Mouse (Mus musculus): ENCODE measurements around the gene Tlr2. TPM values are rescaled to one million over a fixed set of nuclear protein-coding genes. Genes with fewer than 3 reads are reported as not detected.

The Tlr2 gene
- total RNA-seq, 4 experiments from 2014 or later = 0.70 to 4.9 (median 1.7) TPM

DNA sequence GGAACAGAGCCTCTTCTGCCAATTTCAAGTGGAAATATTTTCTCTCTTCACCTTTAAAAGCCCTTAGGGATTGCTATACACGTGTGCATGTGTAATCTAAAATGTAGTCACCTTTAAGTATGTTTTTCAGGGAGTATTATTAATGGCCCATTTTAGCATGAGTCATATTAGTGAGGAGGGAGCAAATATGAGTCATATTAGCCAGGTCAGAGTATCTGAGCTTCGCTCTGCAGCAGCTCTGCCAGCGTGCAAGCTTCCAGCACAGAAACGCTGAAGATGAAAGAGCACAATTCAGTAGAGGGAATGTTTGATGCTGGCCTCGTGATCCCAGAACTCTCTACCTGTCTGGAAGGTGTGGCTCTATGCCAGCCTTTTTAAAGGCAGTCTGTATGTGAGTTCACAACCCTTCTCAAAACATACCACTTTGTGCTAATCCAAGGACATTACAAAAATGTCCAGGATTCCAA is 13.4 kb downstream of the Tlr2 start:
- no peak for DNase-seq (ENCODE audit: low spot score in 2 of 2)

DNA sequence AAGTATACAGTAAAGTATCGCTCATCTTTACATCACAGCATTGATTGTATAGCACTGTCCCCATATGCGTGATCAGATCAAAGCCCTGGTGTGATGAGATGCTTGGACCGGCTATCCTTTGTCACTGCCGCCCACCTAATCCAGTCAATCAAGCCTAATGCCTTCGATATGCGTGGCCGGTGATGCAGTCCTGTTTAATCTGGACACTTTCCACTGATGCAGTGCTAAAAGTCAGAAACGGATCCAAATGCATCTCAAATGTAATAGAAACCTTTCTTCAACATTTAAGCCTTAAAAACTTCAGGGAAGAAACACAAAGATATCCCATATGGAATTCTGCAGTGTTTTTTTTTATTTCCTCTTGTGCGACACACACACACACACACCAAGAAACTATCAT is 13.9 kb downstream of the Tlr2 start:
- DNase-seq (ENCODE audit: low spot score in 2 of 2) = no peak

DNA sequence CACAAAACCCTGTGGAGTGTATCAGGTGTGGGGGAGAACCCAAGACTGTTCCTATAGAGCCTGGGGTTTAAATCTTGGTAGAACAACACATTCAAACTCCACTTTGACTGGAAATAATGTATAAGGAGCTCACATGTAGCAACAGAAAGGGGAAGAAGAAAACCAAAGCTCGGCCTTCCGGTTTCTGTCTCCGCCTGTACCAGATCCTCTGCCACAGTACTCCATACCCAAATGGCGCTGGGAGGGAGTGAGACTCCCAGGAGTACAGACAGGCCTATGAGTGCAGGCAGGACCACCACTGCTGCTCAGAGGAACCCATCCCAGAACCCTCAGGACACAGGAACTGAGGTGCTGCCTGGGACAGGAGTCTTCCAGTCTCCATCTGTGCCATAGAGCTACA is 17.8 kb downstream of the Tlr2 start:
- DNase-seq (ENCODE audit: low spot score in 2 of 2) = no peak

DNA sequence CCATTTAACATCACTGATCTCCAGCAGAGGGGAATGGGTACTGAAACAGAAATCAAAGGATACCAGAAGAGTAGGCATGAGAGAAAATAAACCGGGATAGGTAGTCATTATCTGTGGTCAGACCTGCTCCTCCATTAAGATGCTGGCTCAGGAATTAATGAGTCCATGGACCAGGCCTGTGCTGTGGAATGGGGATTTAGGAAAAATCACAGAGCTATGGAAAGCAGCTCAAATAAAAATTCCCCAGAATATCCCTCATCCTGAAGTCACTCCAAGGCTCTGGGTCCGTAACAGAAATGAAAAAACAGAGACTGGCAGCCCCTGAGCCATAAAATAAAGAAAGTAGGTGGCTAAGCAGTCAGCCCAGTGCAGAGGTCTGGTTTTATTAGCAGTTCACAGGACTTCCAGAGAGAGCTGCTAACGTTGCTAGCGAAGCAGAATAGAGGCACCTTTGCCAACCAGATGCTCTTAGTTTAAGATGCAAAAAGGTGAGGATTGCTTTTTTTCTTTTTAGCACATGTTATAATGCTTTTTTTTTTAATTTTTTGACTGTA is 25.1 kb downstream of the Tlr2 start:
- no peak for DNase-seq (ENCODE audit: low spot score in 2 of 2)

DNA sequence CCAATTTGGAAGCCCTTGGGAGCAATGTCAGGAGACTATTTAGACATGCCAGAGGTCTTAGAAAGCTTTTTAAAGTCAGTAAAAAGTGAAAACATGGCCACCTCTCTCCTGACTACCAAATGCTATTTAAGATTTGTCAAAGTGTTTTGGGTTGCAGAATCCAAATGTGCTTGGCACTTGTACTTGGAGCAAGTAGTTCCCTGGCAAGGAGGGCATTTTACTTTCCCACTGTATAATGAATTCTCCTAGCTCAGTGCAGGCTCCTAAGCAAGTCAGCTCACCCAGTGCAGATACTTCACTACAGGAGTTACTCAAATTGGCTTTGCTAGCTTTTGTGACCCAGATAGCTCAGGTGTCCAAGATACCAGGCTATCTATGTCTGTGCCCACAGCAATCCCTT is 28.7 kb downstream of the Tlr2 start:
- DNase-seq (ENCODE audit: low spot score in 2 of 2) = no peak

DNA sequence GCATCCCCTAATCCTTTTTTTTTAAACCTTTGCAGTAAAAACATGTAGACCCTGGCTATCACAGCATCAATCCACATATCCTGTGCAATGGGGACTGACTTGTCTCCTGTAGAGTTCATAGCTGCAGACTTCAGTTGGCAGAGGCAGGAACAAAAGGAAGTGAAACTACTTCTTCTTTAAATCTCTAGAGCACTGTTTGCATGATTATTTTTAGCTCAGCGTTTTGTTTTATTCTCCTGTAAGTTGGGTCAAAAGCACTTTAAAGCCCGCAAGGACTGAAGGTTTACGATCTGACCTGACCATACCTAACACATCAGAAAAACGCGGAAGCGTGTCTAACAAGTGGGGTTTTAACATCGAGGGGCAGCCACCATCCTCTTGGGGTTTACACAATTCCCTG is 29.6 kb downstream of the Tlr2 start:
- DNase-seq (ENCODE audit: low spot score in 2 of 2) = no peak

DNA sequence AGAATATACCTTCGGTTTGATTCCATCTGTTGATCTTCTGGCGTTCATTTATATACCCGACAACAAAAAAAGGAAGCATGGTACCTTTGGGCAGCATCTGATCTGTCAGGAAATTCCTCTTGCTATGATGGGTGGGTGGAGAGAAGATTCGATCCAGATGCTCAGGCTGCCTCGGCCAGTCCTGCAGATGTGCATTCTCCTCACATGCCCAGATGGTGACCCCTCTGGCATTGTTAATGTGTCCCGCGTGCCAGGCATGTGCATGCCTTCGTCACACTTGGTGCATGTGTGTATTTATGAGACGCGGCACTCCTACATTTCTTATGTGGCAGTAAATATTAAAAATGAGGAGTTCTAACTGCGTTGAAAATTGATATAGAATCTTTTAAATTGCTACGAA is 33.1 kb downstream of the Tlr2 start:
- no peak for DNase-seq (ENCODE audit: low spot score in 2 of 2)

DNA sequence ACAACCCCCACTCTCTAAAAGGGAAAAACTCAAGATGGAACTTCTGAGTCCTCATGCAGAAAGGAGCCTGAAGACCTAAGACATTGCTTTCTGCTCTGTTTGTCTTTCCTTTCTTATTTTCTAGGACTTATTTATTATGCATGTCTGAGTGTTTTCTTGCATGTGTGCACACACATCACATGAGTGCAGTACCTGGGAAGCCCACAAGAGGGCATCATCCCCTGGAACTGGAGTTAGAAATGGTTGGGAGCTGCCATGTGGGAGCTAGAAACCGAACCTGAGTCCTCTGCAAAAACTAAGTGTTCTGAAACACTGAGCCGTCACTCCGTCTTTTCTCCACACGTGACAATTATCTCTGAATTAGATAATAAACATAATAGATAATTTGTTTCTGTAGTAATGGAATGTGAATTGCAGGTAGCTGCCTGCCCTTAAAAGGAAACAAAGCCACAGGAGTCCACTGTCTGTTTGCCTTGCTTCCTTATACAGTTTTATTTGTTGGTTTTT is 39.9 kb downstream of the Tlr2 start:
- DNase-seq (ENCODE audit: low spot score in 2 of 2) = no peak

DNA sequence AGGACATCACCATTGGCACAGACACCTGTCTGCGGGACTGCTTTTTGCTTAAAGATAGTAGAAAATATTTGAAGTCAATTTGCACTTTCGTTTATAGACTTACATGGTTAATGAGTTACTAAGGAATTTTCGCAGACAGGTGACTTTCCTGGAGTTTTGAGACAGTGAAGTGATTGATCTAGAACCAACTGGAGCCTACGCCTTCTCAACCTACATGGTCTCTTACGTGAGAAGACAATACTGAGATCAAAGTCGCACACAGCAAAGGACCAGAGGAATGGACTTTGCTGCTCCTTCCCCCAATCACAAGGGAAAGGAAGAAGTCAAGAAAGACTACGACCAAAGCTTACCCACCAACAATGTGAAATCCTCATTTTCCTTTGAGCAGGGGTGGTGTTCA is 42.1 kb downstream of the Tlr2 start:
- no peak for DNase-seq (ENCODE audit: low spot score in 2 of 2)

DNA sequence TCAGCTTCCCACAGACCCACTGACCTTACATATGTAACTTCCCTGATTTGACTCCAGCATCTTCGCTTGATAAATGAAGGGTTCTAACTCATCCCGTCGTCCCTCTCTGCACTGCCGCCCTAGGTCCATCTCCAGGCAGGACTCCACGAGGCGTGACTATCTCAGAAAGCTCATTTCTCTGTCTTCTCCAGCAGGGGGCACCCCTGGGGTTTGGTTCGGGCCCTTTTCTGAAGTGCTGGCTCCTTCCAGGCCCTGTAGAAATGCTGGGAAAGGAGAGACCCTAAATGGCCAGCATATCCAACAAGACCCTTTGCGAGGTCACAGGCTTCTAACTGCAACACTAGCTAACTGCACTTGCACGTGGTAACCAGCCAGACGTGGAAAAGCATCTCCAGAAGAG is 43.7 kb downstream of the Tlr2 start:
- peak; percentile 24 to 25 for DNase-seq (ENCODE audit: low spot score in 2 of 2)

DNA sequence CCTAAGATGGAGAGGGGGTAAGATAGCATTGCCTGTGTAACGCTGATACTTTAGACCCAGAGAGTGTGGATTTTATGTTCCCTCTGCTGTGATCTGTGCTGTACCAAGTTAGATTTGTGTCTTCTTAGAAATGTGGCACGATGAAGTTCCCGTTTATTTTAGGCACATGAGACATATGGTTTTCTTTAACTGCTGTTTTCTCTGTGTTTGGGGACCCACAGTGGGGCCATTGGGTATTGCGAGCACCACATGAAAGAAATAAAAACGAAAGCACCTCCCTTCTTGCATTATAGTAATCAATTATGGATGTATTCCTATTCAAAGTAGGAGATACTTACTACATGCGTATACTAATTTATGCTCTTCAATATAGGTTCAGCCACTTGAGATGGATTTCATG is 44.5 kb downstream of the Tlr2 start:
- DNase-seq (ENCODE audit: low spot score in 2 of 2) = no peak

DNA sequence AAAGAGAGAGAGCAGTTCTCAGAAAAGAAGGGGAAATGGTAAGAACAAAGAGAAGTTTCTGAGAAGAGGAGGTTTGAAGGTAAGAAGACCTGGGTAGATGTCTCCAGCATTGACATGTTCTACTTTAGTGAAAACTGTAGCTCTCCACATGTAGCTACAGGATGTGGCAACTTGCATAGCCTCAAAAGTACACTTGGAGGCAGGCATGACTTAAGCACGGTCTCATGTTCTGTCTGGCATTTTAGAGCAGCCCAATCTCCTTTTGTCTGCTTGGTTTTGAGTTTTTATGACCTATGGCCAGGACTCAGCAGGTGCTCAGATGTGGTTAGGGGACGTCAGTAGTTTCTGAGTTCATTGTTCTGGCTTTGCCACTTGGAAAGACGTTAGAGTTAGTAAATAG is 50.1 kb downstream of the Tlr2 start:
- no peak for DNase-seq (ENCODE audit: low spot score in 2 of 2)

DNA sequence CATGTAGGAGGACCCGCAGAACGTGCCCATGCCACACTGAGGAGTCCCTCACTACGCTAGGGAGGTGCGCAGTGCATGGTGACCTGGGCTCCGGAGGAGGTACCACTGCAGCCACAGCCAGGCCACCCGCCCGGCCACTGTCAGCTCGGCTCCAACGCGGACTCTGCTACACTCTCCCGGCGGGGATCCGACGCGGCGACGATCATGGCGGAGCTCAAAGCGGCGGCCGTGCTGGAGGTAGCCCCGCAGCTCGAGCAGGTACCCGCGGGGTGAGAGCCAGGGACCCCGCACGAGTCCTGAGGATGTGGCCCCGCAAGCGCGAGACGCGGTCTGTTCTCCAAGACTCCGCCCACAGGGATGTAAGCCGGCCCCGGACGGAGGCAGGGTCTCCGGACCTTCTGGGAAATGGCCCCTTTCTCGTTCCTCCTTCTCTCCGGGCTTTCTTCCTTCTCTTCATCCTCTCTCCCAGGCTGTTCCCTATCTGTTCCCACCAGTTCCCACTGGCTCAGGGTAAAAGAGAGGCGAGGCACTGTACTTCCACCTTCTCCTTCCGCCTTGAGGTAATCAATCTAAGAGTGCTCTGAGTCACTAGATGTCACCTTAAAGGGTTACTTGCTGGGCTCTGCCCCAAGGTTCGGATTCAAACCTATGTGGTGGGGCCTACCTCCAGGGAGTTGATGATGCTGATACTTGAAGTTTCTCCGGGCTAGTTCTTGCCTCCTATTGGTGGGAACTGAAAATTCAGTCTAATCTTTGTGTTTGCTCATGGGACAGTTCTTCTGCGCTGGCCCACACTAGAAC is 51.7 kb downstream of the Tlr2 start:
- no peak for DNase-seq (ENCODE audit: low spot score in 2 of 2)

DNA sequence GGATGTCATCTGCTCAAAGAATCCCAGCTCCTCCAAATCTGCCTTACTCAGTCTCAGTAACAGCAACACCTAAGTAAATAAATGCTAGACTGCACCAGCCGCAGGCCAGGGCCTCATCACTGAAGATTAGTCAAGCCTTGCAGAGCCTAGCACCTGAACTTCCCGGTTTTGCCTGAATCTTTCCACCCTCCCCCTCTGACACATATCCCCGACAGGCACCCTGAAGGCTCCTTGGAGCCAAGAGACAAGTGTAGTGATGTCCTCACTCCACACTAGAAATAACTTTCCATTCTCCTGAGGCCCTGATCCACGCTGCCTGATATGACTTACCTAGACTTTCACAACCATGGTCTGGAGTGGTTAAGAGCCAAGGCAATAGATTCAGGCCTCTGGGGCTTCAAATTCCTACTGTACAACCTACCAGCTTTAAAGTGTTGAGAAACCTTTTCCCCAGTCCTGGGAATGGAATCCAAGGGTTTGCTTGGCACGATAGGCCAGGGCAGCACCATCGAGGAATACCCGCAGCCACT is 53.7 kb downstream of the Tlr2 start:
- no peak for DNase-seq (ENCODE audit: low spot score in 2 of 2)

DNA sequence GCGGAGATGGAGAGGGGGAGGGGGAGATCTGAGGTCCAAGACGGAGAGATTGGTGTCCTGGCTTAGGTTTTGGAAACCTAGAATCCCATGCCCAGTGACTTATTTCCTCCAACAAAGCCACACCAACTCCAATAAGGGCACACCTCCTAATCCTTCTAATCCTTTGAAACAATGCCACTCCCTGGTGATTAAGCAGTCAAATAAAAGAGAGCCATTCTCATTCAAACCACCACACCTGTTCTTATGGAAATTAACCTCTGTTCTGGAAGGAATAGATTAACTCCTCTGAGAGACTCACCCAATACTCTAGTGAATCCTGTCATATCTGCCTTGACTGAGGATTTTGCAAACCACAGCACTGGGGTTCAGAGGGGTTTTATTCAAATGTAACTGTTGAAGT is 54.5 kb downstream of the Tlr2 start:
- no peak for DNase-seq (ENCODE audit: low spot score in 2 of 2)

Other genes with a start within 250 kb of the Tlr2 start
- 1 to 10 TPM; 1.2 to 2.0 (median 1.5) TPM for gene Sfrp2, start 75.4 kb downstream of the Tlr2 start, total RNA-seq (2022)
- 10 to 100 TPM; 17.5 to 23.7 (median 18.6) TPM for gene Tmem131l, start 198.4 kb upstream of the Tlr2 start, total RNA-seq (2022)

Data from left cerebral cortex, adult 8-10 months (tissue).